Comparison of ENCODE assay signal across 13 mouse cellular contexts in genomic region chr9:7958025-7958593, GRCm38 (mm10). TPM values are rescaled to one million over a fixed set of nuclear protein-coding genes. Genes with fewer than 3 reads are reported as not detected.
A peak's percentile ranks its signal among the peaks of the same experiment; 100 is the strongest.
DNase-seq lines count a peak whose midpoint lies in the region; ATAC-seq and TF ChIP-seq lines count a peak whose summit lies in the region.
"Had no signal": no experiment of that assay in that cellular context is flagged by ENCODE, and none has a peak within 500 bp of the region (broad histone marks: within the 10 kb centered on the region; RNA-seq: fewer than 3 reads in every experiment).

No protein-coding gene starts in this region.

- no peak overlapping the region for H3K4me2 ChIP-seq in heart, embryonic 12.5 days
- no peak overlapping the region for H3K4me2 ChIP-seq in midbrain, embryonic 12.5 days (replicated peaks)
- no peak overlapping the region for H3K4me2 ChIP-seq in liver, embryonic 16.5 days (ENCODE audit: low read depth, low read length)
- H3K4me2 ChIP-seq: hindbrain, embryonic 12.5 days; neural tube, embryonic 12.5 days had no signal

- H3K27ac ChIP-seq in heart, embryonic 12.5 days (ENCODE audit: poor library complexity, severe bottlenecking), result peak overlapping the region; percentile 51; the same call in 1 of the 2 replicates
- no peak overlapping the region for H3K27ac ChIP-seq in heart, adult 2 months
- H3K27ac ChIP-seq in midbrain, embryonic 12.5 days (replicated peaks), result no peak overlapping the region
- no peak overlapping the region for H3K27ac ChIP-seq in midbrain, embryonic 10.5 days (replicated peaks)
- 0 out of 2 replicates have a peak overlapping the region, but pooled peaks have one; percentile 51 for H3K27ac ChIP-seq in cortical plate, adult 2 months (ENCODE audit: insufficient read depth, low read length)
- H3K27ac ChIP-seq in liver, embryonic 16.5 days (ENCODE audit: low read length), result no peak overlapping the region
- H3K27ac ChIP-seq: hindbrain, embryonic 12.5 days; neural tube, embryonic 12.5 days had no signal

- no peak for TF ChIP-seq EP300 in heart, adult 2 months (IDR thresholded peaks at IDR 0.05; ENCODE audit: insufficient read depth, low read depth, low read length)

- no peak overlapping the region for H3K9ac ChIP-seq in heart, embryonic 12.5 days
- no peak overlapping the region for H3K9ac ChIP-seq in heart, adult 2 months (ENCODE audit: low read depth, low read length)
- H3K9ac ChIP-seq in midbrain, embryonic 12.5 days (replicated peaks), result no peak overlapping the region
- H3K9ac ChIP-seq in liver, embryonic 16.5 days (ENCODE audit: low read depth, low read length), result no peak overlapping the region
- H3K9ac ChIP-seq: hindbrain, embryonic 12.5 days; neural tube, embryonic 12.5 days had no signal

- no peaks in the 10 kb centered on the region for H3K27me3 ChIP-seq in heart, embryonic 12.5 days (replicated peaks)
- H3K27me3 ChIP-seq in heart, adult 2 months (ENCODE audit: control insufficient read depth, insufficient read depth, low read length), result no peaks in the 10 kb centered on the region
- H3K27me3 ChIP-seq in midbrain, embryonic 12.5 days, result no peaks in the 10 kb centered on the region
- H3K27me3 ChIP-seq in midbrain, embryonic 10.5 days (ENCODE audit: low read depth, poor library complexity, severe bottlenecking), result no peaks in the 10 kb centered on the region
- no peaks in the 10 kb centered on the region for H3K27me3 ChIP-seq in liver, embryonic 16.5 days (ENCODE audit: control insufficient read depth, insufficient read depth, low read depth, low read length)
- H3K27me3 ChIP-seq: hindbrain, embryonic 12.5 days; neural tube, embryonic 12.5 days had no signal

- H3K36me3 ChIP-seq in heart, embryonic 12.5 days, result peaks cover 53% of the 10 kb centered on the region
- H3K36me3 ChIP-seq in heart, adult 2 months (ENCODE audit: control insufficient read depth, insufficient read depth, low read length), result peaks cover 23% of the 10 kb centered on the region
- peaks cover 10% of the 10 kb centered on the region for H3K36me3 ChIP-seq in midbrain, embryonic 12.5 days
- peaks cover 70% of the 10 kb centered on the region for H3K36me3 ChIP-seq in midbrain, embryonic 10.5 days
- H3K36me3 ChIP-seq in liver, embryonic 16.5 days (ENCODE audit: control insufficient read depth, insufficient read depth), result no peaks in the 10 kb centered on the region

- 41% methylated on average over 6 of the region's 7 CpGs for WGBS in heart, embryonic 12.5 days
- 58% methylated on average over 7 of the region's 7 CpGs for WGBS in heart, adult 2 months
- WGBS in midbrain, embryonic 12.5 days, result 48% methylated on average over 6 of the region's 7 CpGs
- WGBS in midbrain, embryonic 10.5 days, result 67% methylated on average over 7 of the region's 7 CpGs
- 42% methylated on average over 7 of the region's 7 CpGs for WGBS in liver, embryonic 16.5 days (ENCODE audit: insufficient replicate concordance)

- peaks cover 57% of the 10 kb centered on the region for H3K4me1 ChIP-seq in heart, embryonic 12.5 days (replicated peaks)
- H3K4me1 ChIP-seq in heart, adult 2 months (ENCODE audit: control insufficient read depth, insufficient read depth, low read length), result peaks cover 17% of the 10 kb centered on the region
- peaks cover 32% of the 10 kb centered on the region for H3K4me1 ChIP-seq in midbrain, embryonic 12.5 days
- peaks cover 48% of the 10 kb centered on the region for H3K4me1 ChIP-seq in midbrain, embryonic 10.5 days
- H3K4me1 ChIP-seq in cortical plate, adult 2 months (ENCODE audit: control insufficient read depth, insufficient read depth, low read length), result peaks cover 12% of the 10 kb centered on the region
- H3K4me1 ChIP-seq in liver, embryonic 16.5 days (ENCODE audit: control insufficient read depth, low read depth, low read length), result peaks cover 3% of the 10 kb centered on the region; the same call in 1 of the 2 replicates

- no peak overlapping the region for H3K4me3 ChIP-seq in heart, embryonic 12.5 days
- H3K4me3 ChIP-seq in heart, adult 2 months, result no peak overlapping the region
- H3K4me3 ChIP-seq in midbrain, embryonic 12.5 days, result no peak overlapping the region
- H3K4me3 ChIP-seq in midbrain, embryonic 10.5 days, result no peak overlapping the region
- H3K4me3 ChIP-seq in cortical plate, adult 2 months (ENCODE audit: insufficient read depth, low read length), result no peak overlapping the region
- no peak overlapping the region for H3K4me3 ChIP-seq in liver, embryonic 16.5 days (ENCODE audit: low read depth, low read length)
- H3K4me3 ChIP-seq: hindbrain, embryonic 12.5 days; neural tube, embryonic 12.5 days had no signal

- ATAC-seq in heart, embryonic 12.5 days (ENCODE audit: insufficient number of reproducible peaks, low FRiP score), result no peak
- peak; percentile 13; the same call in 1 of the 2 replicates for ATAC-seq in midbrain, embryonic 12.5 days (ENCODE audit: low FRiP score, low read depth)
- peak; percentile 57 for ATAC-seq in liver, embryonic 16.5 days (ENCODE audit: low read depth)

- no peak for TF ChIP-seq CTCF in heart, adult 2 months (IDR thresholded peaks at IDR 0.05)
- no peak for TF ChIP-seq CTCF in cortical plate, adult 2 months (IDR thresholded peaks at IDR 0.05; ENCODE audit: extremely low read depth, insufficient read depth, low read length)

- intact Hi-C loops in heart, adult 2 months (cut with DNase I), result no loop called here

- no peaks in the 10 kb centered on the region for H3K9me3 ChIP-seq in heart, embryonic 12.5 days (replicated peaks)
- no peaks in the 10 kb centered on the region for H3K9me3 ChIP-seq in midbrain, embryonic 12.5 days
- H3K9me3 ChIP-seq in midbrain, embryonic 10.5 days (replicated peaks), result no peaks in the 10 kb centered on the region
- H3K9me3 ChIP-seq in liver, embryonic 16.5 days (replicated peaks; ENCODE audit: control insufficient read depth, low read length), result no peaks in the 10 kb centered on the region
- H3K9me3 ChIP-seq: hindbrain, embryonic 12.5 days; neural tube, embryonic 12.5 days had no signal

- peaks cover 9% of the 10 kb centered on the region for H3K79me2 ChIP-seq in heart, adult 2 months (replicated peaks; ENCODE audit: control insufficient read depth, insufficient read depth, low read length)

- no peak for DNase-seq in heart, adult 2 months
- no peak for DNase-seq in midbrain, embryonic 10.5 days (ENCODE audit: low spot score)
- DNase-seq in urinary bladder, postnatal 36 days (ENCODE audit: low spot score in 2 of 2), result no peak
- DNase-seq in frontal cortex, postnatal 25 days (ENCODE audit: low spot score in 2 of 2), result no peak
- DNase-seq: adrenal gland, postnatal 10 days; lung, postnatal 14 days had no signal

- TF ChIP-seq POLR2A in heart, adult 2 months (IDR thresholded peaks at IDR 0.05; ENCODE audit: insufficient read depth, low read depth, low read length), result no peak
- no peak for TF ChIP-seq POLR2A in cortical plate, adult 2 months (IDR thresholded peaks at IDR 0.05; ENCODE audit: extremely low read depth, insufficient read depth, low read length)

RNA-seq across cellular contexts. Expression of gene Yap1, which starts 46.3 kb away (rescaled TPM):
- polyA plus RNA-seq in heart, embryonic 12.5 days (2016; fragmentation: Nextera tagmentation; extraction: Ambion mirVana), result 37.6 and 39.7 TPM in 2 replicates
- total RNA-seq in heart, adult 2 months (2021), result 10 to 100 TPM; 70.7 to 71.9 TPM
- polyA plus RNA-seq in heart, adult 2 months (2012; rRNA removed), result 37.9 and 51.1 TPM in 2 replicates
- polyA plus RNA-seq in midbrain, embryonic 12.5 days (2016; fragmentation: Nextera tagmentation; extraction: Ambion mirVana), result 31.0 and 32.0 TPM in 2 replicates
- polyA plus RNA-seq in midbrain, embryonic 10.5 days (2016; fragmentation: Nextera tagmentation; extraction: Ambion mirVana), result 25.4 and 31.3 TPM in 2 replicates
- polyA plus RNA-seq in cortical plate, adult 2 months (2012; rRNA removed), result 12.5 and 13.1 TPM in 2 replicates
- polyA plus RNA-seq in liver, embryonic 16.5 days (2015; fragmentation: Nextera tagmentation; extraction: Ambion mirVana), result 2.8 and 3.4 TPM in 2 replicates
- total RNA-seq: MEL had no signal

Comparison
In these comparisons a context has a peak if more than half of its experiments do, and no peak if none do; other contexts are left out.
1. H3K27ac ChIP-seq: peak in heart, embryonic 12.5 days (single experiment) and cortical plate, adult 2 months (single experiment); none in heart, adult 2 months (single experiment), midbrain, embryonic 12.5 days (single experiment), midbrain, embryonic 10.5 days (single experiment) and liver, embryonic 16.5 days (single experiment).